Mouse (Mus musculus) induced T-regulatory cell, adult 2 months (primary cell): ENCODE results near the gene Uap1l1.

ENCODE experiments used
- DNase-seq: peaks from one replicate; pipeline ENCODE4 v3.0.0-alpha.2; 2012; ENCODE audit warnings: low read depth

Uap1l1 gene

GRCm38 (mm10) chr2:25311491-25311891 lies 54.0 kb downstream of the Uap1l1 start:
- no peak for DNase-seq

- no peak for DNase-seq
These were observed 54.5 kb downstream of the Uap1l1 start for GRCm38 (mm10) chr2:25310969-25311368.

GRCm38 (mm10) chr2:25310180-25310579 lies 55.3 kb downstream of the Uap1l1 start:
- DNase-seq, result no peak
